Mouse (Mus musculus) v-Abl transformed pro-B cells (cell line): Measurements from ENCODE around the gene Hmcn1.

ENCODE experiments used
- in situ Hi-C, 2 experiments: fragments of 400-800 bp; cut with MboI; formaldehyde crosslinking; loops; one replicate each; pipeline ENCODE4 v1.15.1; 2025; ENCODE audit not compliant: unreplicated experiment in 2 of 2

Hmcn1 gene

GRCm38 (mm10) chr1:150802642-150803041, 190.6 kb downstream of the Hmcn1 start:
- in situ Hi-C loops: no loop called here

- in situ Hi-C loops: no loop called here
Measured at GRCm38 (mm10) chr1:150800611-150801263, 192.5 kb downstream of the Hmcn1 start.

- in situ Hi-C loops: no loop called here
Measured at GRCm38 (mm10) chr1:150798651-150799050, 194.6 kb downstream of the Hmcn1 start.

- in situ Hi-C loops: no loop called here
Measured at GRCm38 (mm10) chr1:150786746-150787145, 206.5 kb downstream of the Hmcn1 start.

GRCm38 (mm10) chr1:150783070-150783842, 210.0 kb downstream of the Hmcn1 start:
- in situ Hi-C loops: no loop called here

GRCm38 (mm10) chr1:150779902-150780301, 213.3 kb downstream of the Hmcn1 start:
- in situ Hi-C loops: no loop called here

GRCm38 (mm10) chr1:150776741-150777140, 216.5 kb downstream of the Hmcn1 start:
- in situ Hi-C loops: no loop called here

- in situ Hi-C loops: no loop called here
Measured at GRCm38 (mm10) chr1:150775742-150776141, 217.5 kb downstream of the Hmcn1 start.

GRCm38 (mm10) chr1:150772958-150773357, 220.3 kb downstream of the Hmcn1 start:
- in situ Hi-C loops: no loop called here

GRCm38 (mm10) chr1:150770948-150771521, 222.2 kb downstream of the Hmcn1 start:
- in situ Hi-C loops: no loop called here

- in situ Hi-C loops: no loop called here
Measured at GRCm38 (mm10) chr1:150769836-150770235, 223.4 kb downstream of the Hmcn1 start.

GRCm38 (mm10) chr1:150761678-150762077, 231.6 kb downstream of the Hmcn1 start:
- in situ Hi-C loops: no loop called here

GRCm38 (mm10) chr1:150760801-150761331, 232.4 kb downstream of the Hmcn1 start:
- in situ Hi-C loops: no loop called here

- in situ Hi-C loops: no loop called here
Measured at GRCm38 (mm10) chr1:150759476-150760079, 233.7 kb downstream of the Hmcn1 start.

GRCm38 (mm10) chr1:150753920-150754319, 239.3 kb downstream of the Hmcn1 start:
- in situ Hi-C loops: no loop called here

- in situ Hi-C loops: no loop called here
Measured at GRCm38 (mm10) chr1:150748783-150749182, 244.5 kb downstream of the Hmcn1 start.

- in situ Hi-C loops: no loop called here
Measured at GRCm38 (mm10) chr1:150747771-150748170, 245.5 kb downstream of the Hmcn1 start.

- in situ Hi-C loops: no loop called here
Measured at GRCm38 (mm10) chr1:150743097-150743843, 250.0 kb downstream of the Hmcn1 start.

GRCm38 (mm10) chr1:150742376-150743087, 250.7 kb downstream of the Hmcn1 start:
- in situ Hi-C loops: no loop called here

- in situ Hi-C loops: no loop called here
Measured at GRCm38 (mm10) chr1:150711438-150711837, 281.8 kb downstream of the Hmcn1 start.
